Mouse (Mus musculus): ENCODE measurements around the gene Hist1h4h. TPM values are rescaled to one million over a fixed set of nuclear protein-coding genes. Genes with fewer than 3 reads are reported as not detected.

Gene Hist1h4h
- polyA plus RNA-seq, 1 experiment from 2014 or later = 4.0 TPM

- ATAC-seq (ENCODE audit: insufficient number of reproducible peaks, low FRiP score, low TSS enrichment, low read depth) = no peak
- no peaks in the 10 kb centered on the region for H3K36me3 ChIP-seq (ENCODE audit: control insufficient read depth, insufficient read depth, low read length)
- 0 out of 2 replicates have a peak overlapping the region, but pooled peaks have one; percentile 55 for H3K27ac ChIP-seq (replicated peaks; ENCODE audit: low read depth, low read length)
- H3K4me2 ChIP-seq (ENCODE audit: low read depth, severe bottlenecking) = peak overlapping the region; percentile 44
- under 1% methylated on average over 19 of the region's 19 CpGs for WGBS
- H3K4me1 ChIP-seq (ENCODE audit: control insufficient read depth, insufficient read depth, low read length) = peaks cover 4% of the 10 kb centered on the region; the same call in 1 of the 2 replicates
- H3K4me3 ChIP-seq (ENCODE audit: low read depth, low read length) = peak overlapping the region; percentile 15; the same call in 1 of the 2 replicates
- H3K9me3 ChIP-seq (ENCODE audit: control insufficient read depth, low read length) = no peaks in the 10 kb centered on the region
- no peak overlapping the region for H3K9ac ChIP-seq (ENCODE audit: low read length)
- no peaks in the 10 kb centered on the region for H3K27me3 ChIP-seq (ENCODE audit: control insufficient read depth, insufficient read depth, low read length)
- DNase-seq (ENCODE audit: low spot score) = peak; percentile 80
Measured at GRCm38 (mm10) chr13:23497656-23498321, 33.1 kb upstream of the Hist1h4h start.

- ATAC-seq (ENCODE audit: insufficient number of reproducible peaks, low FRiP score, low TSS enrichment, low read depth) (peak; percentile 64), DNase-seq (ENCODE audit: low spot score) (peak; percentile 66)
- Histone ChIP-seq H3K4me3 (ENCODE audit: low read depth, low read length) (peak overlapping the region; percentile 15), H3K36me3 (ENCODE audit: control insufficient read depth, insufficient read depth, low read length) (no peaks in the 10 kb centered on the region), H3K27ac (replicated peaks; ENCODE audit: low read depth, low read length) (peak overlapping the region; percentile 55; the same call in 1 of the 2 replicates), H3K27me3 (ENCODE audit: control insufficient read depth, insufficient read depth, low read length) (no peaks in the 10 kb centered on the region), H3K4me1 (ENCODE audit: control insufficient read depth, insufficient read depth, low read length) (peaks cover 4% of the 10 kb centered on the region; the same call in 1 of the 2 replicates), H3K9ac (ENCODE audit: low read length) (no peak overlapping the region), H3K4me2 (ENCODE audit: low read depth, severe bottlenecking) (peak overlapping the region; percentile 44), H3K9me3 (ENCODE audit: control insufficient read depth, low read length) (no peaks in the 10 kb centered on the region)
- 1% methylated on average over 10 of the region's 10 CpGs for WGBS
Measured at GRCm38 (mm10) chr13:23498653-23499052, 32.2 kb upstream of the Hist1h4h start.

GRCm38 (mm10) chr13:23499943-23500342 is 30.9 kb upstream of the Hist1h4h start:
- Histone ChIP-seq H3K4me3 (ENCODE audit: low read depth, low read length) (no peak overlapping the region), H3K9ac (ENCODE audit: low read length) (no peak overlapping the region), H3K36me3 (ENCODE audit: control insufficient read depth, insufficient read depth, low read length) (no peaks in the 10 kb centered on the region), H3K4me2 (ENCODE audit: low read depth, severe bottlenecking) (no peak overlapping the region), H3K27ac (replicated peaks; ENCODE audit: low read depth, low read length) (no peak overlapping the region), H3K4me1 (ENCODE audit: control insufficient read depth, insufficient read depth, low read length) (peaks cover 4% of the 10 kb centered on the region; the same call in 1 of the 2 replicates), H3K9me3 (ENCODE audit: control insufficient read depth, low read length) (no peaks in the 10 kb centered on the region), H3K27me3 (ENCODE audit: control insufficient read depth, insufficient read depth, low read length) (no peaks in the 10 kb centered on the region)
- DNase-seq (ENCODE audit: low spot score) (no peak), ATAC-seq (ENCODE audit: insufficient number of reproducible peaks, low FRiP score, low TSS enrichment, low read depth) (no peak)
- WGBS = 6% methylated on average over 7 of the region's 7 CpGs

GRCm38 (mm10) chr13:23500424-23501200 is 30.2 kb upstream of the Hist1h4h start:
- no peaks in the 10 kb centered on the region for H3K36me3 ChIP-seq (ENCODE audit: control insufficient read depth, insufficient read depth, low read length)
- 2% methylated on average over 17 of the region's 17 CpGs for WGBS
- no peak overlapping the region for H3K27ac ChIP-seq (replicated peaks; ENCODE audit: low read depth, low read length)
- no peaks in the 10 kb centered on the region for H3K27me3 ChIP-seq (ENCODE audit: control insufficient read depth, insufficient read depth, low read length)
- H3K9me3 ChIP-seq (ENCODE audit: control insufficient read depth, low read length) = no peaks in the 10 kb centered on the region
- H3K4me3 ChIP-seq (ENCODE audit: low read depth, low read length) = no peak overlapping the region; the same call in 1 of the 2 replicates
- DNase-seq (ENCODE audit: low spot score) (peak; percentile 91), ATAC-seq (ENCODE audit: insufficient number of reproducible peaks, low FRiP score, low TSS enrichment, low read depth) (peak; percentile 54; the same call in 1 of the 2 replicates)
- H3K4me1 ChIP-seq (ENCODE audit: control insufficient read depth, insufficient read depth, low read length) = peaks cover 8% of the 10 kb centered on the region; the same call in 1 of the 2 replicates
- peak overlapping the region; percentile 25; the same call in 1 of the 2 replicates for H3K4me2 ChIP-seq (ENCODE audit: low read depth, severe bottlenecking)
- no peak overlapping the region for H3K9ac ChIP-seq (ENCODE audit: low read length)

GRCm38 (mm10) chr13:23501511-23501910 is 29.3 kb upstream of the Hist1h4h start:
- H3K9me3 ChIP-seq (ENCODE audit: control insufficient read depth, low read length) = no peaks in the 10 kb centered on the region
- 12% methylated on average over 5 of the region's 5 CpGs for WGBS
- no peaks in the 10 kb centered on the region for H3K27me3 ChIP-seq (ENCODE audit: control insufficient read depth, insufficient read depth, low read length)
- H3K36me3 ChIP-seq (ENCODE audit: control insufficient read depth, insufficient read depth, low read length) = no peaks in the 10 kb centered on the region
- no peak overlapping the region for H3K27ac ChIP-seq (replicated peaks; ENCODE audit: low read depth, low read length)
- peaks cover 8% of the 10 kb centered on the region; the same call in 1 of the 2 replicates for H3K4me1 ChIP-seq (ENCODE audit: control insufficient read depth, insufficient read depth, low read length)
- no peak overlapping the region for H3K9ac ChIP-seq (ENCODE audit: low read length)
- no peak overlapping the region; the same call in 1 of the 2 replicates for H3K4me3 ChIP-seq (ENCODE audit: low read depth, low read length)
- DNase-seq (ENCODE audit: low spot score) (no peak), ATAC-seq (ENCODE audit: insufficient number of reproducible peaks, low FRiP score, low TSS enrichment, low read depth) (no peak)
- peak overlapping the region; percentile 25 for H3K4me2 ChIP-seq (ENCODE audit: low read depth, severe bottlenecking)

GRCm38 (mm10) chr13:23502031-23502567 is 28.8 kb upstream of the Hist1h4h start:
- no peaks in the 10 kb centered on the region for H3K27me3 ChIP-seq (ENCODE audit: control insufficient read depth, insufficient read depth, low read length)
- peak overlapping the region; percentile 25 for H3K4me2 ChIP-seq (ENCODE audit: low read depth, severe bottlenecking)
- no peaks in the 10 kb centered on the region for H3K36me3 ChIP-seq (ENCODE audit: control insufficient read depth, insufficient read depth, low read length)
- H3K9me3 ChIP-seq (ENCODE audit: control insufficient read depth, low read length) = no peaks in the 10 kb centered on the region
- H3K27ac ChIP-seq (replicated peaks; ENCODE audit: low read depth, low read length) = no peak overlapping the region
- ATAC-seq (ENCODE audit: insufficient number of reproducible peaks, low FRiP score, low TSS enrichment, low read depth) = no peak
- no peak for DNase-seq (ENCODE audit: low spot score)
- H3K4me3 ChIP-seq (ENCODE audit: low read depth, low read length) = no peak overlapping the region; the same call in 1 of the 2 replicates
- no peak overlapping the region for H3K9ac ChIP-seq (ENCODE audit: low read length)
- peaks cover 8% of the 10 kb centered on the region; the same call in 1 of the 2 replicates for H3K4me1 ChIP-seq (ENCODE audit: control insufficient read depth, insufficient read depth, low read length)
- 34% methylated on average over 9 of the region's 9 CpGs for WGBS

GRCm38 (mm10) chr13:23502916-23503315 is 27.9 kb upstream of the Hist1h4h start:
- no peak for DNase-seq (ENCODE audit: low spot score)
- peaks cover 8% of the 10 kb centered on the region; the same call in 1 of the 2 replicates for H3K4me1 ChIP-seq (ENCODE audit: control insufficient read depth, insufficient read depth, low read length)
- no peak for ATAC-seq (ENCODE audit: insufficient number of reproducible peaks, low FRiP score, low TSS enrichment, low read depth)
- H3K36me3 ChIP-seq (ENCODE audit: control insufficient read depth, insufficient read depth, low read length) = no peaks in the 10 kb centered on the region
- WGBS = 43% methylated on average over 4 of the region's 4 CpGs
- no peak overlapping the region for H3K4me3 ChIP-seq (ENCODE audit: low read depth, low read length)
- H3K9ac ChIP-seq (ENCODE audit: low read length) = no peak overlapping the region
- H3K27ac ChIP-seq (replicated peaks; ENCODE audit: low read depth, low read length) = no peak overlapping the region
- H3K9me3 ChIP-seq (ENCODE audit: control insufficient read depth, low read length) = no peaks in the 10 kb centered on the region
- no peak overlapping the region for H3K4me2 ChIP-seq (ENCODE audit: low read depth, severe bottlenecking)
- no peaks in the 10 kb centered on the region for H3K27me3 ChIP-seq (ENCODE audit: control insufficient read depth, insufficient read depth, low read length)

GRCm38 (mm10) chr13:23503797-23504196 is 27.1 kb upstream of the Hist1h4h start:
- Histone ChIP-seq H3K9ac (ENCODE audit: low read length) (no peak overlapping the region), H3K27me3 (ENCODE audit: control insufficient read depth, insufficient read depth, low read length) (no peaks in the 10 kb centered on the region), H3K4me3 (ENCODE audit: low read depth, low read length) (no peak overlapping the region), H3K9me3 (ENCODE audit: control insufficient read depth, low read length) (no peaks in the 10 kb centered on the region), H3K4me2 (ENCODE audit: low read depth, severe bottlenecking) (no peak overlapping the region; the same call in 1 of the 2 replicates), H3K36me3 (ENCODE audit: control insufficient read depth, insufficient read depth, low read length) (no peaks in the 10 kb centered on the region), H3K27ac (replicated peaks; ENCODE audit: low read depth, low read length) (no peak overlapping the region), H3K4me1 (ENCODE audit: control insufficient read depth, insufficient read depth, low read length) (peaks cover 8% of the 10 kb centered on the region; the same call in 1 of the 2 replicates)
- ATAC-seq (ENCODE audit: insufficient number of reproducible peaks, low FRiP score, low TSS enrichment, low read depth) = 0 out of 2 replicates have a peak, but pooled peaks have one; percentile 46
- peak; percentile 81 for DNase-seq (ENCODE audit: low spot score)
- WGBS = under 1% methylated on average over 9 of the region's 9 CpGs

Data from limb, embryonic 11.5 days (tissue).